Mouse (Mus musculus): ENCODE data around the gene Banp. TPM values are rescaled to one million over a fixed set of nuclear protein-coding genes. Genes with fewer than 3 reads are reported as not detected.

Banp gene
- total and polyA plus RNA-seq, 3 experiments: 14.9 to 34.2 (median 25.7) TPM

GRCm38 (mm10) chr8:122074977-122075376, 125.4 kb downstream of the Banp start:
- Histone ChIP-seq H3K9ac (ENCODE audit: insufficient read depth, low read depth) (no peak overlapping the region), H3K4me1 (ENCODE audit: control insufficient read depth in 1 of 2, insufficient read depth in 2 of 2) (no peaks in the 10 kb centered on the region; a peak in 1 of 4 replicates), H3K79me2 (replicated peaks; ENCODE audit: control insufficient read depth, extremely low read depth, insufficient read depth, poor library complexity, severe bottlenecking) (no peaks in the 10 kb centered on the region), H3K36me3 (replicated peaks in 1 of 2; ENCODE audit: control insufficient read depth in 1 of 2, insufficient read depth in 1 of 2, low read length in 1 of 2) (no peaks in the 10 kb centered on the region), H3K4me3 (replicated peaks in 1 of 3; ENCODE audit: low read depth in 2 of 3, low read length in 2 of 3, poor library complexity in 1 of 3) (no peak overlapping the region), H3K4me2 (ENCODE audit: insufficient read depth, low read depth, poor library complexity, severe bottlenecking) (no peak overlapping the region), H3K27ac (ENCODE audit: insufficient read depth, low read depth) (no peak overlapping the region), H3K9me3 (replicated peaks; ENCODE audit: low read length) (no peaks in the 10 kb centered on the region), H3K27me3 (replicated peaks) (peaks cover 96% of the 10 kb centered on the region)
- dilution Hi-C loops (cut with MboI; ENCODE audit: extremely low pct_ligation_motif_present, extremely low pct_unique_long_range_greater_than_20kb, low sequenced_read_pairs): no loop called here
- DNase-seq (ENCODE audit: extremely low read depth): no peak
- in situ Hi-C loops (cut with MboI; ENCODE audit: low pct_ligation_motif_present, low pct_unique_long_range_greater_than_20kb, low sequenced_read_pairs): no loop called here
- TF ChIP-seq IRF4 (IDR thresholded peaks at IDR 0.05; ENCODE audit: low read depth, low read length) (no peak), CTCF (conservative IDR thresholded peaks at IDR 0.05 in 1 of 2, IDR thresholded peaks at IDR 0.05 in 1 of 2; ENCODE audit: low read depth in 2 of 2, low read length in 2 of 2) (peak in 1 of 2 experiments; percentile 20; a peak in 2 of 4 replicates)

GRCm38 (mm10) chr8:122076183-122076842, 126.8 kb downstream of the Banp start:
- Histone ChIP-seq H3K4me3 (replicated peaks in 1 of 3; ENCODE audit: low read depth in 2 of 3, low read length in 2 of 3, poor library complexity in 1 of 3) (no peak overlapping the region), H3K27ac (ENCODE audit: insufficient read depth, low read depth) (no peak overlapping the region), H3K79me2 (replicated peaks; ENCODE audit: control insufficient read depth, extremely low read depth, insufficient read depth, poor library complexity, severe bottlenecking) (no peaks in the 10 kb centered on the region), H3K4me1 (ENCODE audit: control insufficient read depth in 1 of 2, insufficient read depth in 2 of 2) (no peaks in the 10 kb centered on the region; a peak in 2 of 4 replicates), H3K27me3 (replicated peaks) (peaks cover 94% of the 10 kb centered on the region), H3K4me2 (ENCODE audit: insufficient read depth, low read depth, poor library complexity, severe bottlenecking) (no peak overlapping the region), H3K9ac (ENCODE audit: insufficient read depth, low read depth) (no peak overlapping the region), H3K9me3 (replicated peaks; ENCODE audit: low read length) (no peaks in the 10 kb centered on the region), H3K36me3 (replicated peaks in 1 of 2; ENCODE audit: control insufficient read depth in 1 of 2, insufficient read depth in 1 of 2, low read length in 1 of 2) (no peaks in the 10 kb centered on the region)
- dilution Hi-C loops (cut with MboI; ENCODE audit: extremely low pct_ligation_motif_present, extremely low pct_unique_long_range_greater_than_20kb, low sequenced_read_pairs): no loop called here
- TF ChIP-seq E2F4 (IDR thresholded peaks at IDR 0.05; ENCODE audit: insufficient replicate concordance, low read depth, low read length): no peak
- TF ChIP-seq EP300 (IDR thresholded peaks at IDR 0.05; ENCODE audit: low read length): no peak
- TF ChIP-seq SIN3A (IDR thresholded peaks at IDR 0.05; ENCODE audit: low read length): no peak
- no peak for TF ChIP-seq NELFE (IDR thresholded peaks at IDR 0.05; ENCODE audit: low read depth, low read length)
- no peak for TF ChIP-seq ZMIZ1 (IDR thresholded peaks at IDR 0.05; ENCODE audit: low read depth, low read length)
- TF ChIP-seq JUN (IDR thresholded peaks at IDR 0.05; ENCODE audit: insufficient read depth, low read depth, low read length): no peak
- no peak for TF ChIP-seq RAD21 (IDR thresholded peaks at IDR 0.05; ENCODE audit: low read depth, low read length)
- TF ChIP-seq MXI1 (IDR thresholded peaks at IDR 0.05; ENCODE audit: low read depth, low read length): no peak
- no peak for TF ChIP-seq USF2 (conservative IDR thresholded peaks at IDR 0.05; ENCODE audit: low read depth, low read length)
- TF ChIP-seq TBP (conservative IDR thresholded peaks at IDR 0.05; ENCODE audit: low read depth, low read length): no peak
- no peak for TF ChIP-seq ELF1 (IDR thresholded peaks at IDR 0.05; ENCODE audit: low read depth, low read length)
- no peak for TF ChIP-seq CHD1 (IDR thresholded peaks at IDR 0.05; ENCODE audit: low read depth, low read length)
- TF ChIP-seq PAX5 (IDR thresholded peaks at IDR 0.05; ENCODE audit: low read length): no peak
- TF ChIP-seq KAT2A (IDR thresholded peaks at IDR 0.05; ENCODE audit: insufficient replicate concordance, low read length): no peak
- TF ChIP-seq IRF4 (IDR thresholded peaks at IDR 0.05; ENCODE audit: low read depth, low read length): no peak
- in situ Hi-C loops (cut with MboI; ENCODE audit: low pct_ligation_motif_present, low pct_unique_long_range_greater_than_20kb, low sequenced_read_pairs): no loop called here
- no peak for DNase-seq (ENCODE audit: extremely low read depth)
